Mouse (Mus musculus) urinary bladder, postnatal 25 days (tissue): ENCODE data around the gene Kidins220.

Source experiments
- DNase-seq: peaks from one replicate; pipeline ENCODE4 v3.0.0; 2022; ENCODE audit warnings: low spot score

Kidins220 gene

GRCm38 (mm10) chr12:25026308-25026707 is 51.6 kb downstream of the Kidins220 start:
- DNase-seq, result no peak

GRCm38 (mm10) chr12:25027416-25027815 is 52.7 kb downstream of the Kidins220 start:
- DNase-seq, result peak; percentile 44

GRCm38 (mm10) chr12:25033662-25034337 is 59.1 kb downstream of the Kidins220 start:
- no peak for DNase-seq

- no peak for DNase-seq
Measured at GRCm38 (mm10) chr12:25034338-25034953, 59.7 kb downstream of the Kidins220 start.

- DNase-seq, result no peak
Measured at GRCm38 (mm10) chr12:25036024-25036423, 61.3 kb downstream of the Kidins220 start.

GRCm38 (mm10) chr12:25037222-25037621 is 62.5 kb downstream of the Kidins220 start:
- DNase-seq, result no peak

GRCm38 (mm10) chr12:25037681-25038472 is 63.2 kb downstream of the Kidins220 start:
- DNase-seq, result no peak

GRCm38 (mm10) chr12:25044056-25044455 is 69.3 kb downstream of the Kidins220 start:
- no peak for DNase-seq

- DNase-seq, result no peak
Measured at GRCm38 (mm10) chr12:25044579-25044978, 69.9 kb downstream of the Kidins220 start.

GRCm38 (mm10) chr12:25049253-25049652 is 74.5 kb downstream of the Kidins220 start:
- no peak for DNase-seq

- DNase-seq, result no peak
Measured at GRCm38 (mm10) chr12:25054511-25054910, 79.8 kb downstream of the Kidins220 start.

- no peak for DNase-seq
Measured at GRCm38 (mm10) chr12:25054963-25055362, 80.2 kb downstream of the Kidins220 start.

- DNase-seq, result no peak
Measured at GRCm38 (mm10) chr12:25059487-25060200, 84.9 kb downstream of the Kidins220 start.

- no peak for DNase-seq
Measured at GRCm38 (mm10) chr12:25060901-25061300, 86.2 kb downstream of the Kidins220 start.

- no peak for DNase-seq
Measured at GRCm38 (mm10) chr12:25062264-25062663, 87.5 kb downstream of the Kidins220 start.

GRCm38 (mm10) chr12:25073374-25073773 is 98.6 kb downstream of the Kidins220 start:
- DNase-seq, result no peak

GRCm38 (mm10) chr12:25074344-25074743 is 99.6 kb downstream of the Kidins220 start:
- DNase-seq, result no peak

- DNase-seq, result no peak
Measured at GRCm38 (mm10) chr12:25083260-25084178, 108.8 kb downstream of the Kidins220 start.

- DNase-seq, result no peak
Measured at GRCm38 (mm10) chr12:25086966-25087365, 112.2 kb downstream of the Kidins220 start.

GRCm38 (mm10) chr12:25089433-25089832 is 114.7 kb downstream of the Kidins220 start:
- DNase-seq, result no peak

- DNase-seq, result peak; percentile 87
Measured at GRCm38 (mm10) chr12:25092027-25092704, 117.4 kb downstream of the Kidins220 start.
